Mouse (Mus musculus): Measurements from ENCODE around the gene Aco1. TPM values are rescaled to one million over a fixed set of nuclear protein-coding genes. Genes with fewer than 3 reads are reported as not detected.
A peak's percentile ranks its signal among the peaks of the same experiment; 100 is the strongest.

Aco1 gene
- polyA plus RNA-seq, 1 experiment from 2014 or later = 36.7 TPM

- no peak overlapping the region for H3K27ac ChIP-seq (ENCODE audit: low read depth, low read length)
- ATAC-seq (replicated peaks; ENCODE audit: low FRiP score) (no peak), DNase-seq (ENCODE audit: low spot score) (no peak)
- H3K27me3 ChIP-seq (replicated peaks; ENCODE audit: control insufficient read depth, insufficient read depth, low read length) = no peaks in the 10 kb centered on the region
- no peak overlapping the region for H3K9ac ChIP-seq (ENCODE audit: low read depth, low read length)
- no peaks in the 10 kb centered on the region for H3K4me1 ChIP-seq (replicated peaks; ENCODE audit: control insufficient read depth, insufficient read depth, low read length)
- WGBS = 75% methylated on average over 4 of the region's 6 CpGs
- H3K9me3 ChIP-seq (ENCODE audit: control insufficient read depth, low read length) = no peaks in the 10 kb centered on the region
- H3K4me3 ChIP-seq (ENCODE audit: low read depth, low read length) = no peak overlapping the region
- H3K36me3 ChIP-seq (ENCODE audit: control insufficient read depth, insufficient read depth, low read length) = no peaks in the 10 kb centered on the region
- no peak overlapping the region for H3K4me2 ChIP-seq
Observed at GRCm38 (mm10) chr4:40212177-40212576, 69.3 kb downstream of the Aco1 start.

GRCm38 (mm10) chr4:40217910-40218309 lies 75.0 kb downstream of the Aco1 start:
- no peak overlapping the region for H3K4me2 ChIP-seq
- no peak for DNase-seq (ENCODE audit: low spot score)
- no peak for ATAC-seq (replicated peaks; ENCODE audit: low FRiP score)
- no peak overlapping the region for H3K4me3 ChIP-seq (ENCODE audit: low read depth, low read length)
- H3K9me3 ChIP-seq (ENCODE audit: control insufficient read depth, low read length) = no peaks in the 10 kb centered on the region
- no peak overlapping the region for H3K27ac ChIP-seq (ENCODE audit: low read depth, low read length)
- 51% methylated on average over 3 of the region's 3 CpGs for WGBS
- peaks cover 10% of the 10 kb centered on the region for H3K27me3 ChIP-seq (replicated peaks; ENCODE audit: control insufficient read depth, insufficient read depth, low read length)
- H3K4me1 ChIP-seq (replicated peaks; ENCODE audit: control insufficient read depth, insufficient read depth, low read length) = no peaks in the 10 kb centered on the region
- no peak overlapping the region for H3K9ac ChIP-seq (ENCODE audit: low read depth, low read length)
- no peaks in the 10 kb centered on the region for H3K36me3 ChIP-seq (ENCODE audit: control insufficient read depth, insufficient read depth, low read length)

- no peak; the same call in 1 of the 2 replicates for ATAC-seq (replicated peaks; ENCODE audit: low FRiP score)
- no peaks in the 10 kb centered on the region for H3K9me3 ChIP-seq (ENCODE audit: control insufficient read depth, low read length)
- WGBS = 66% methylated on average over 7 of the region's 7 CpGs
- H3K9ac ChIP-seq (ENCODE audit: low read depth, low read length) = no peak overlapping the region
- H3K36me3 ChIP-seq (ENCODE audit: control insufficient read depth, insufficient read depth, low read length) = no peaks in the 10 kb centered on the region
- no peak overlapping the region for H3K27ac ChIP-seq (ENCODE audit: low read depth, low read length)
- H3K4me3 ChIP-seq (ENCODE audit: low read depth, low read length) = no peak overlapping the region
- no peak overlapping the region for H3K4me2 ChIP-seq
- H3K27me3 ChIP-seq (replicated peaks; ENCODE audit: control insufficient read depth, insufficient read depth, low read length) = peaks cover 10% of the 10 kb centered on the region
- no peaks in the 10 kb centered on the region for H3K4me1 ChIP-seq (replicated peaks; ENCODE audit: control insufficient read depth, insufficient read depth, low read length)
- no peak for DNase-seq (ENCODE audit: low spot score)
Observed at GRCm38 (mm10) chr4:40218382-40218781, 75.5 kb downstream of the Aco1 start.

GRCm38 (mm10) chr4:40220437-40220836 lies 77.6 kb downstream of the Aco1 start:
- H3K27me3 ChIP-seq (replicated peaks; ENCODE audit: control insufficient read depth, insufficient read depth, low read length) = peaks cover 10% of the 10 kb centered on the region
- no peak for DNase-seq (ENCODE audit: low spot score)
- no peak for ATAC-seq (replicated peaks; ENCODE audit: low FRiP score)
- H3K4me3 ChIP-seq (ENCODE audit: low read depth, low read length) = no peak overlapping the region
- no peaks in the 10 kb centered on the region for H3K36me3 ChIP-seq (ENCODE audit: control insufficient read depth, insufficient read depth, low read length)
- peak overlapping the region; percentile 35 for H3K4me2 ChIP-seq
- 18% methylated on average over 12 of the region's 12 CpGs for WGBS
- H3K9ac ChIP-seq (ENCODE audit: low read depth, low read length) = no peak overlapping the region
- H3K27ac ChIP-seq (ENCODE audit: low read depth, low read length) = no peak overlapping the region
- H3K4me1 ChIP-seq (replicated peaks; ENCODE audit: control insufficient read depth, insufficient read depth, low read length) = no peaks in the 10 kb centered on the region
- H3K9me3 ChIP-seq (ENCODE audit: control insufficient read depth, low read length) = no peaks in the 10 kb centered on the region

- Histone ChIP-seq H3K36me3 (ENCODE audit: control insufficient read depth, insufficient read depth, low read length) (no peaks in the 10 kb centered on the region), H3K27me3 (replicated peaks; ENCODE audit: control insufficient read depth, insufficient read depth, low read length) (peaks cover 10% of the 10 kb centered on the region), H3K9me3 (ENCODE audit: control insufficient read depth, low read length) (no peaks in the 10 kb centered on the region), H3K9ac (ENCODE audit: low read depth, low read length) (no peak overlapping the region), H3K4me2 (no peak overlapping the region; the same call in 1 of the 2 replicates), H3K4me1 (replicated peaks; ENCODE audit: control insufficient read depth, insufficient read depth, low read length) (no peaks in the 10 kb centered on the region), H3K27ac (ENCODE audit: low read depth, low read length) (no peak overlapping the region), H3K4me3 (ENCODE audit: low read depth, low read length) (no peak overlapping the region)
- DNase-seq (ENCODE audit: low spot score) (no peak), ATAC-seq (replicated peaks; ENCODE audit: low FRiP score) (no peak)
- 28% methylated on average over 14 of the region's 14 CpGs for WGBS
Observed at GRCm38 (mm10) chr4:40221004-40221760, 78.3 kb downstream of the Aco1 start.

GRCm38 (mm10) chr4:40221876-40222585 lies 79.2 kb downstream of the Aco1 start:
- no peak overlapping the region for H3K4me2 ChIP-seq
- no peaks in the 10 kb centered on the region for H3K4me1 ChIP-seq (replicated peaks; ENCODE audit: control insufficient read depth, insufficient read depth, low read length)
- H3K4me3 ChIP-seq (ENCODE audit: low read depth, low read length) = no peak overlapping the region
- ATAC-seq (replicated peaks; ENCODE audit: low FRiP score) = no peak
- peaks cover 10% of the 10 kb centered on the region for H3K27me3 ChIP-seq (replicated peaks; ENCODE audit: control insufficient read depth, insufficient read depth, low read length)
- 43% methylated on average over 21 of the region's 21 CpGs for WGBS
- DNase-seq (ENCODE audit: low spot score) = no peak
- no peaks in the 10 kb centered on the region for H3K36me3 ChIP-seq (ENCODE audit: control insufficient read depth, insufficient read depth, low read length)
- no peak overlapping the region for H3K27ac ChIP-seq (ENCODE audit: low read depth, low read length)
- no peak overlapping the region for H3K9ac ChIP-seq (ENCODE audit: low read depth, low read length)
- H3K9me3 ChIP-seq (ENCODE audit: control insufficient read depth, low read length) = no peaks in the 10 kb centered on the region

GRCm38 (mm10) chr4:40226095-40226494 lies 83.2 kb downstream of the Aco1 start:
- Histone ChIP-seq H3K9me3 (ENCODE audit: control insufficient read depth, low read length) (no peaks in the 10 kb centered on the region), H3K36me3 (ENCODE audit: control insufficient read depth, insufficient read depth, low read length) (no peaks in the 10 kb centered on the region), H3K4me3 (ENCODE audit: low read depth, low read length) (no peak overlapping the region), H3K27ac (ENCODE audit: low read depth, low read length) (no peak overlapping the region), H3K9ac (ENCODE audit: low read depth, low read length) (no peak overlapping the region), H3K27me3 (replicated peaks; ENCODE audit: control insufficient read depth, insufficient read depth, low read length) (peaks cover 7% of the 10 kb centered on the region), H3K4me2 (no peak overlapping the region), H3K4me1 (replicated peaks; ENCODE audit: control insufficient read depth, insufficient read depth, low read length) (no peaks in the 10 kb centered on the region)
- DNase-seq (ENCODE audit: low spot score) (no peak), ATAC-seq (replicated peaks; ENCODE audit: low FRiP score) (no peak)
- 73% methylated on average over 5 of the region's 5 CpGs for WGBS

GRCm38 (mm10) chr4:40227131-40227530 lies 84.2 kb downstream of the Aco1 start:
- no peak for DNase-seq (ENCODE audit: low spot score)
- no peak overlapping the region for H3K9ac ChIP-seq (ENCODE audit: low read depth, low read length)
- no peaks in the 10 kb centered on the region for H3K9me3 ChIP-seq (ENCODE audit: control insufficient read depth, low read length)
- H3K27me3 ChIP-seq (replicated peaks; ENCODE audit: control insufficient read depth, insufficient read depth, low read length) = peaks cover under 1% of the 10 kb centered on the region; the same call in 1 of the 2 replicates
- ATAC-seq (replicated peaks; ENCODE audit: low FRiP score) = no peak
- H3K36me3 ChIP-seq (ENCODE audit: control insufficient read depth, insufficient read depth, low read length) = no peaks in the 10 kb centered on the region
- WGBS = 82% methylated on average over 11 of the region's 11 CpGs
- no peak overlapping the region for H3K4me3 ChIP-seq (ENCODE audit: low read depth, low read length)
- no peak overlapping the region for H3K4me2 ChIP-seq
- no peaks in the 10 kb centered on the region for H3K4me1 ChIP-seq (replicated peaks; ENCODE audit: control insufficient read depth, insufficient read depth, low read length)
- no peak overlapping the region for H3K27ac ChIP-seq (ENCODE audit: low read depth, low read length)

- no peaks in the 10 kb centered on the region; the same call in 1 of the 2 replicates for H3K27me3 ChIP-seq (replicated peaks; ENCODE audit: control insufficient read depth, insufficient read depth, low read length)
Observed at GRCm38 (mm10) chr4:40227886-40228285, 85.0 kb downstream of the Aco1 start.

More at GRCm38 (mm10) chr4:40227886-40228285, 85.0 kb downstream of the Aco1 start:
- no peaks in the 10 kb centered on the region for H3K4me1 ChIP-seq (replicated peaks; ENCODE audit: control insufficient read depth, insufficient read depth, low read length)
- H3K36me3 ChIP-seq (ENCODE audit: control insufficient read depth, insufficient read depth, low read length) = no peaks in the 10 kb centered on the region
- no peak overlapping the region for H3K4me2 ChIP-seq
- no peak for DNase-seq (ENCODE audit: low spot score)
- H3K9ac ChIP-seq (ENCODE audit: low read depth, low read length) = no peak overlapping the region
- ATAC-seq (replicated peaks; ENCODE audit: low FRiP score) = no peak
- H3K9me3 ChIP-seq (ENCODE audit: control insufficient read depth, low read length) = no peaks in the 10 kb centered on the region
- no peak overlapping the region for H3K27ac ChIP-seq (ENCODE audit: low read depth, low read length)
- WGBS = 82% methylated on average over 7 of the region's 7 CpGs
- H3K4me3 ChIP-seq (ENCODE audit: low read depth, low read length) = no peak overlapping the region

Measured in liver, embryonic 11.5 days (tissue).